20 mouse cellular contexts compared by ENCODE assay signal in the genomic region with DNA sequence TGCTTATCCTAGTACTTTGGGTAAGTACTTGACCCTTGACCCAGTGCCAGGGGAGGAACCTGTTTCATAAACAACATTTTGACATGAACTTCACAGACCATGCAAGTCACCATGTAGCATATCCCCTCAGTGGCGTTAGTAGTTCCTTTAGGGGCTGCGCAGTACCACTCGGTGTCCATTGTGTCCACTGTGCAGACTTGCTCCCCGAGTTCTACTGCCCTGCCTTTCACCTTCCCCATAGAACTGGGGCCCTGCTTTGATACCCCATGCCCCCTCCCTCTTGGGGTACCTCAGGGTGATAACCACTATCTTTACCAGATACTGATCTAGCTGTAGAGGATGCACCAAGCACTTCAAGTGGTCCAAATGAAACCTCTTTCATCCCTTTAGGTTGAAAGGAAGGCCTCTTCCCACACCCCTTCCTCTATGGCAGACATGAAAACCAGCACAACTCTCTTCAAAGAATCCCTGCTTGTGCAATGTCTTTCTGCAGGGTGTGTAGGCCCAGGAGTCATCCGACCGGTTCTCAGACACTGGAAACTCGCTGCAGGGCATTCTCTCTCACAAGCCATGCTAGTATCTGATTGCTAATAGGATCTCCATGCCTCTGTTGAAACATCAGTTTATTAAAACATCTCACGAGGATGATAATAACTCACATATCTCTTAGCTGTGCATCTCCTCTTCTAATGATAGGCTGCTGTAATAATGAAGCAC. TPM values are rescaled to one million over a fixed set of nuclear protein-coding genes. Genes with fewer than 3 reads are reported as not detected.
DNase-seq lines count a peak whose midpoint lies in the region; ATAC-seq and TF ChIP-seq lines count a peak whose summit lies in the region.
"Had no signal": no experiment of that assay in that cellular context is flagged by ENCODE, and none has a peak within 500 bp of the region (broad histone marks: within the 10 kb centered on the region; RNA-seq: fewer than 3 reads in every experiment).

No protein-coding gene starts in this region.

- H3K4me2 ChIP-seq in kidney, embryonic 15.5 days = no peak overlapping the region
- H3K4me2 ChIP-seq in intestine, embryonic 15.5 days (replicated peaks) = no peak overlapping the region
- no peak overlapping the region for H3K4me2 ChIP-seq in stomach, postnatal 0 days (replicated peaks; ENCODE audit: low read depth)
- H3K4me2 ChIP-seq: hindbrain, embryonic 12.5 days; liver, embryonic 13.5 days; midbrain, embryonic 13.5 days had no signal

- H3K9ac ChIP-seq in kidney, embryonic 15.5 days = no peak overlapping the region
- H3K9ac ChIP-seq in intestine, embryonic 15.5 days = no peak overlapping the region
- H3K9ac ChIP-seq in stomach, postnatal 0 days (ENCODE audit: low read length) = no peak overlapping the region
- H3K9ac ChIP-seq: hindbrain, embryonic 12.5 days; liver, embryonic 13.5 days; midbrain, embryonic 13.5 days had no signal

- no peaks in the 10 kb centered on the region for H3K9me3 ChIP-seq in kidney, embryonic 15.5 days (replicated peaks)
- H3K9me3 ChIP-seq in intestine, embryonic 15.5 days = no peaks in the 10 kb centered on the region
- no peaks in the 10 kb centered on the region for H3K9me3 ChIP-seq in stomach, postnatal 0 days (ENCODE audit: control insufficient read depth, low read length)
- H3K9me3 ChIP-seq: hindbrain, embryonic 12.5 days; liver, embryonic 13.5 days; midbrain, embryonic 13.5 days had no signal

- no peak overlapping the region for H3K4me3 ChIP-seq in kidney, embryonic 15.5 days (replicated peaks)
- H3K4me3 ChIP-seq in intestine, embryonic 15.5 days (replicated peaks) = no peak overlapping the region
- no peak overlapping the region for H3K4me3 ChIP-seq in stomach, postnatal 0 days (ENCODE audit: low read depth, low read length)
- H3K4me3 ChIP-seq: hindbrain, embryonic 12.5 days; liver, embryonic 13.5 days; midbrain, embryonic 13.5 days; myocyte had no signal

- H3K27me3 ChIP-seq in kidney, embryonic 15.5 days = no peaks in the 10 kb centered on the region
- no peaks in the 10 kb centered on the region for H3K27me3 ChIP-seq in intestine, embryonic 15.5 days (replicated peaks)
- no peaks in the 10 kb centered on the region for H3K27me3 ChIP-seq in stomach, postnatal 0 days (ENCODE audit: control insufficient read depth, insufficient read depth, low read length)
- H3K27me3 ChIP-seq: hindbrain, embryonic 12.5 days; liver, embryonic 13.5 days; midbrain, embryonic 13.5 days had no signal

- H3K4me1 ChIP-seq in kidney, embryonic 15.5 days = peaks cover 26% of the 10 kb centered on the region
- H3K4me1 ChIP-seq in intestine, embryonic 15.5 days (replicated peaks) = 0 out of 2 replicates have a peak, but pooled peaks cover 4% of the 10 kb centered on the region
- H3K4me1 ChIP-seq in stomach, postnatal 0 days (replicated peaks; ENCODE audit: control insufficient read depth, insufficient read depth) = no peaks in the 10 kb centered on the region
- H3K4me1 ChIP-seq: liver, embryonic 13.5 days had no signal

- peak overlapping the region; percentile 27; the same call in 1 of the 2 replicates for H3K27ac ChIP-seq in kidney, embryonic 15.5 days
- H3K27ac ChIP-seq in intestine, embryonic 15.5 days = no peak overlapping the region
- peak overlapping the region; percentile 58 for H3K27ac ChIP-seq in stomach, postnatal 0 days (replicated peaks)
- H3K27ac ChIP-seq: hindbrain, embryonic 12.5 days; liver, embryonic 13.5 days; midbrain, embryonic 13.5 days had no signal

- DNase-seq in kidney, postnatal 10 days = no peak
- peak; percentile 41 to 49 for DNase-seq in urinary bladder, postnatal 36 days (ENCODE audit: low spot score in 2 of 2)
- DNase-seq in urinary bladder, postnatal 25 days (ENCODE audit: low spot score) = no peak
- DNase-seq in stomach, postnatal 0 days (ENCODE audit: low spot score) = peak; percentile 36
- no peak for DNase-seq in liver
- DNase-seq: adrenal gland, postnatal 36 days; embryo, embryonic 11 days; heart, adult 18-20 months; kidney, adult 11 months; kidney, postnatal 14 days; layer of hippocampus, adult 9-11 months; liver, embryonic 13.5 days; thymus, adult 18-20 months had no signal

- ATAC-seq in kidney, embryonic 15.5 days (replicated peaks; ENCODE audit: low FRiP score) = 0 out of 2 replicates have a peak, but pooled peaks have one; percentile 36
- peak; percentile 80 for ATAC-seq in intestine, embryonic 15.5 days
- no peak for ATAC-seq in stomach, postnatal 0 days (ENCODE audit: low FRiP score, low TSS enrichment)
- no peak for ATAC-seq in cerebellum, adult (ENCODE audit: insufficient number of reproducible peaks, low FRiP score, low TSS enrichment)
- ATAC-seq: forebrain, embryonic 16.5 days; midbrain, embryonic 13.5 days had no signal

- H3K36me3 ChIP-seq in kidney, embryonic 15.5 days = no peaks in the 10 kb centered on the region; the same call in 1 of the 2 replicates
- no peaks in the 10 kb centered on the region for H3K36me3 ChIP-seq in intestine, embryonic 15.5 days
- no peaks in the 10 kb centered on the region for H3K36me3 ChIP-seq in stomach, postnatal 0 days (ENCODE audit: control insufficient read depth, insufficient read depth, low read length)
- H3K36me3 ChIP-seq: hindbrain, embryonic 12.5 days; liver, embryonic 13.5 days; midbrain, embryonic 13.5 days had no signal

- TF ChIP-seq CTCF in stomach, postnatal 0 days (IDR thresholded peaks at IDR 0.05; ENCODE audit: low read depth) = no peak

- no peak for TF ChIP-seq EP300 in stomach, postnatal 0 days (optimal IDR thresholded peaks at IDR 0.05)

- 76% methylated on average over 8 of the region's 8 CpGs for WGBS in kidney, embryonic 15.5 days
- WGBS in intestine, embryonic 15.5 days = 68% methylated on average over 8 of the region's 8 CpGs
- 66% methylated on average over 8 of the region's 8 CpGs for WGBS in stomach, postnatal 0 days

RNA-seq across cellular contexts. Expression of gene Ptpn13, which starts 34.1 kb away (rescaled TPM):
- polyA plus RNA-seq in kidney, embryonic 15.5 days (2015; fragmentation: Nextera tagmentation; extraction: Ambion mirVana) = 29.8 and 30.9 TPM in 2 replicates
- 5.5 TPM in 2 replicates for polyA plus RNA-seq in intestine, embryonic 15.5 days (2015; fragmentation: Nextera tagmentation; extraction: Ambion mirVana)
- polyA plus RNA-seq in stomach, postnatal 0 days (2015; fragmentation: Nextera tagmentation; extraction: Ambion mirVana) = 7.6 and 7.8 TPM in 2 replicates

Comparison
In these comparisons a context has a peak if more than half of its experiments do, and no peak if none do; other contexts are left out.
1. DNase-seq: peak in urinary bladder, postnatal 36 days (2 of 2) and stomach, postnatal 0 days (single experiment); none in kidney, postnatal 10 days (single experiment), urinary bladder, postnatal 25 days (single experiment) and liver (single experiment).
2. ATAC-seq: peak in kidney, embryonic 15.5 days (single experiment) and intestine, embryonic 15.5 days (single experiment); none in stomach, postnatal 0 days (single experiment) and cerebellum, adult (single experiment).